Mouse (Mus musculus) lung, adult 10 weeks (tissue): ENCODE results near the gene Tdrd12. TPM values are rescaled to one million over a fixed set of nuclear protein-coding genes. Genes with fewer than 3 reads are reported as not detected.

Source experiments
- polyA plus RNA-seq: library from polyadenylated mRNA; stranded (reverse); fragments of 350-450 nt; fragmentation: Illumina TruSeq; extraction: RNeasy Lipid Tissue Mini Kit (QIAGEN cat#74804); gene quantifications from one replicate; pipeline ENCODE4 v1.2.3, GENCODE M21; 2014; ENCODE audit warnings: low read depth, low replicate concordance; ENCODE audit not compliant: insufficient read depth

The Tdrd12 gene
- not detected for polyA plus RNA-seq

GRCm38 (mm10) chr7:35537562-35537961 lies at the start of gene Tdrd12:
Tdrd12 (minus strand) TSS chr7:35537745.

GRCm38 (mm10) chr7:35586055-35586905 lies 48.7 kb upstream of the Tdrd12 start, which contains the start of gene Ankrd27:
Ankrd27 (plus strand) TSS chr7:35586244.

GRCm38 (mm10) chr7:35585191-35586054 lies 47.9 kb upstream of the Tdrd12 start, which contains the start of gene Rgs9bp:
Rgs9bp (minus strand) TSS chr7:35585582.

GRCm38 (mm10) chr7:35556205-35556603 lies 18.7 kb upstream of the Tdrd12 start, which contains the start of gene Nudt19:
Nudt19 (minus strand) TSS chr7:35556304.

GRCm38 (mm10) chr7:35447996-35448846 lies 89.3 kb downstream of the Tdrd12 start, which contains the start of gene Slc7a9:
Slc7a9 (plus strand) TSS chr7:35448796.

Other genes starting within 250 kb of the Tdrd12 start
- 5.9 TPM for gene Gpatch1, start 219.3 kb downstream of the Tdrd12 start, polyA plus RNA-seq
- 6.3 TPM for gene Rhpn2, start 203.6 kb downstream of the Tdrd12 start, polyA plus RNA-seq
- gene Faap24, start 140.9 kb downstream of the Tdrd12 start, polyA plus RNA-seq = 4.6 TPM
- gene Cep89, start 140.7 kb downstream of the Tdrd12 start, polyA plus RNA-seq = 11.2 TPM
- not detected for gene Slc7a9, start 88.9 kb downstream of the Tdrd12 start, polyA plus RNA-seq
- gene Nudt19, start 18.6 kb upstream of the Tdrd12 start, polyA plus RNA-seq = 28.6 TPM
- gene Rgs9bp, start 47.8 kb upstream of the Tdrd12 start, polyA plus RNA-seq = 0.03 TPM
- gene Ankrd27, start 48.5 kb upstream of the Tdrd12 start, polyA plus RNA-seq = 11.8 TPM
- 105 TPM for gene Pdcd5, start 109.8 kb upstream of the Tdrd12 start, polyA plus RNA-seq
- 3.2 TPM for gene Dpy19l3, start 216.7 kb upstream of the Tdrd12 start, polyA plus RNA-seq